ENCODE assay signal across 29 mouse cellular contexts in the genomic region with DNA sequence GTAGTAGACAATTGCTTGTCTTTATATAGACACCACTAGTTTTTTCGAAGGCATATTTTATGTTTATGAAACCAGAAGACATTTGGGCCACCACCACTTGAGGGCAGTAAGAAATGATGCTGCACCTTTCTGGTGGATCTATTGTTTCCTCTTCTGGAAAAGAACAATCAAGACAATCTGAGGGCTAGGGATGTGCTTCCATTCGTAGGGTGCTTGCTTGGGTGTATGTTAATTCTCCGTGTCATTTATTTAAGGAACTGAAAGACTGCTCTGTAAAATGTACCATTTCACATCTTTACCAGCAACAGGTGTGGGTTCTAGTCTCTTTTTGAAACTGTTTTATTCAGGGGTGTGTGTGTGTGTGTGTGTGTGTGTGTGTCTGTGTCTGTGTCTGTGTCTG. TPM values are rescaled to one million over a fixed set of nuclear protein-coding genes. Genes with fewer than 3 reads are reported as not detected.
DNase-seq lines count a peak whose midpoint lies in the region; ATAC-seq and TF ChIP-seq lines count a peak whose summit lies in the region.
"Had no signal": no experiment of that assay in that cellular context is flagged by ENCODE, and none has a peak within 500 bp of the region (broad histone marks: within the 10 kb centered on the region; RNA-seq: fewer than 3 reads in every experiment).

No protein-coding gene starts in this region.

- in situ Hi-C loops in CH12.LX (cut with MboI; ENCODE audit: low pct_ligation_motif_present, low pct_unique_long_range_greater_than_20kb, low sequenced_read_pairs): no loop called here

- TF ChIP-seq POLR2A in CH12.LX (IDR thresholded peaks at IDR 0.05; ENCODE audit: low read depth, low read length): no peak

- H3K9ac ChIP-seq in kidney, postnatal 0 days (ENCODE audit: low read depth, low read length): no peak overlapping the region
- no peak overlapping the region for H3K9ac ChIP-seq in CH12.LX (ENCODE audit: insufficient read depth, low read depth)
- H3K9ac ChIP-seq in hindbrain, postnatal 0 days (replicated peaks; ENCODE audit: low read length): no peak overlapping the region
- H3K9ac ChIP-seq: embryonic facial prominence, embryonic 15.5 days; forebrain, embryonic 12.5 days; forebrain, postnatal 0 days; intestine, embryonic 15.5 days; limb, embryonic 13.5 days; liver, embryonic 12.5 days; neural tube, embryonic 15.5 days had no signal

- ATAC-seq in kidney, postnatal 0 days (replicated peaks; ENCODE audit: low FRiP score, low read depth): no peak
- no peak for ATAC-seq in hindbrain, postnatal 0 days
- ATAC-seq: forebrain, postnatal 0 days; hindbrain, embryonic 16.5 days; intestine, embryonic 15.5 days; liver, embryonic 12.5 days; lung, postnatal 0 days had no signal

- no peaks in the 10 kb centered on the region for H3K9me3 ChIP-seq in kidney, postnatal 0 days (replicated peaks; ENCODE audit: low read length)
- H3K9me3 ChIP-seq in CH12.LX (replicated peaks; ENCODE audit: low read length): no peaks in the 10 kb centered on the region
- H3K9me3 ChIP-seq in hindbrain, postnatal 0 days (ENCODE audit: low read length): no peaks in the 10 kb centered on the region
- H3K9me3 ChIP-seq: embryonic facial prominence, embryonic 15.5 days; forebrain, embryonic 12.5 days; G1E; intestine, embryonic 15.5 days; limb, embryonic 13.5 days; liver, embryonic 12.5 days; neural tube, embryonic 15.5 days had no signal

- H3K4me3 ChIP-seq in kidney, postnatal 0 days (replicated peaks; ENCODE audit: low read depth, low read length): no peak overlapping the region
- H3K4me3 ChIP-seq in CH12.LX (replicated peaks in 1 of 3; ENCODE audit: low read depth in 2 of 3, low read length in 2 of 3, poor library complexity in 1 of 3): no peak overlapping the region
- no peak overlapping the region for H3K4me3 ChIP-seq in hindbrain, postnatal 0 days (ENCODE audit: low read length)
- H3K4me3 ChIP-seq: embryonic facial prominence, embryonic 15.5 days; forebrain, embryonic 12.5 days; intestine, embryonic 15.5 days; limb, embryonic 13.5 days; liver, embryonic 12.5 days; neural tube, embryonic 15.5 days had no signal

- H3K27ac ChIP-seq in kidney, postnatal 0 days: no peak overlapping the region
- H3K27ac ChIP-seq in CH12.LX (ENCODE audit: insufficient read depth, low read depth): no peak overlapping the region
- H3K27ac ChIP-seq in hindbrain, postnatal 0 days: no peak overlapping the region
- H3K27ac ChIP-seq: embryonic facial prominence, embryonic 15.5 days; forebrain, embryonic 12.5 days; intestine, embryonic 15.5 days; limb, embryonic 13.5 days; liver, embryonic 12.5 days; macrophage; neural tube, embryonic 15.5 days had no signal

- peak; percentile 44 for TF ChIP-seq RAD21 in CH12.LX (IDR thresholded peaks at IDR 0.05; ENCODE audit: low read depth, low read length)

- H3K36me3 ChIP-seq in kidney, postnatal 0 days (ENCODE audit: insufficient read depth, low read length): no peaks in the 10 kb centered on the region
- no peaks in the 10 kb centered on the region for H3K36me3 ChIP-seq in CH12.LX (replicated peaks in 1 of 2; ENCODE audit: control insufficient read depth in 1 of 2, insufficient read depth in 1 of 2, low read length in 1 of 2)
- H3K36me3 ChIP-seq in splenic B cell, adult 2 months (ENCODE audit: control insufficient read depth, insufficient read depth, low read length, poor library complexity, severe bottlenecking): no peaks in the 10 kb centered on the region
- H3K36me3 ChIP-seq in hindbrain, postnatal 0 days (ENCODE audit: insufficient read depth, low read length): no peaks in the 10 kb centered on the region
- H3K36me3 ChIP-seq: embryonic facial prominence, embryonic 15.5 days; forebrain, embryonic 12.5 days; G1E; intestine, embryonic 15.5 days; limb, embryonic 13.5 days; liver, embryonic 12.5 days; neural tube, embryonic 15.5 days had no signal

- no peak overlapping the region for H3K4me2 ChIP-seq in kidney, postnatal 0 days (ENCODE audit: low read length)
- H3K4me2 ChIP-seq in CH12.LX (ENCODE audit: insufficient read depth, low read depth, poor library complexity, severe bottlenecking): peak overlapping the region; percentile 13; the same call in 1 of the 2 replicates
- no peak overlapping the region for H3K4me2 ChIP-seq in hindbrain, postnatal 0 days (ENCODE audit: low read depth, low read length)
- H3K4me2 ChIP-seq: embryonic facial prominence, embryonic 15.5 days; forebrain, embryonic 12.5 days; intestine, embryonic 15.5 days; limb, embryonic 13.5 days; liver, embryonic 12.5 days; neural tube, embryonic 15.5 days had no signal

- no peak for DNase-seq in kidney, postnatal 0 days (ENCODE audit: low spot score)
- DNase-seq in kidney, adult 8-10 months: no peak
- peak; percentile 25 for DNase-seq in 3T3-L1 (ENCODE audit: low read depth, low spot score)
- DNase-seq in CH12.LX (ENCODE audit: extremely low read depth): no peak
- DNase-seq in splenic B cell, adult 2 months (ENCODE audit: low read depth, low spot score): peak; percentile 38
- DNase-seq in kidney, postnatal 36 days: no peak
- no peak for DNase-seq in hindbrain, postnatal 0 days (ENCODE audit: low spot score)
- DNase-seq: adrenal gland, postnatal 25 days; cerebellum, adult 2 months; cerebellum, postnatal 14 days; forebrain, postnatal 0 days; kidney, postnatal 25 days; layer of hippocampus, postnatal 36 days; lung, adult 18-20 months; midbrain, embryonic 14.5 days; right cerebral cortex, postnatal 25 days; thymus, adult 18-20 months; thymus, postnatal 25 days had no signal

- no peaks in the 10 kb centered on the region for H3K27me3 ChIP-seq in kidney, postnatal 0 days (ENCODE audit: insufficient read depth, low read length)
- no peaks in the 10 kb centered on the region for H3K27me3 ChIP-seq in CH12.LX (replicated peaks)
- no peaks in the 10 kb centered on the region for H3K27me3 ChIP-seq in splenic B cell, adult 2 months (ENCODE audit: control insufficient read depth, insufficient read depth, low read length, poor library complexity, severe bottlenecking)
- no peaks in the 10 kb centered on the region for H3K27me3 ChIP-seq in hindbrain, postnatal 0 days (ENCODE audit: insufficient read depth, low read length)
- H3K27me3 ChIP-seq: embryonic facial prominence, embryonic 15.5 days; forebrain, embryonic 12.5 days; intestine, embryonic 15.5 days; limb, embryonic 13.5 days; liver, embryonic 12.5 days; neural tube, embryonic 15.5 days had no signal

- peak; percentile 7; the same call in 1 of the 2 replicates for TF ChIP-seq CTCF in kidney, postnatal 0 days (IDR thresholded peaks at IDR 0.05; ENCODE audit: low read depth)
- TF ChIP-seq CTCF in CH12.LX (conservative IDR thresholded peaks at IDR 0.05 in 1 of 2, IDR thresholded peaks at IDR 0.05 in 1 of 2; ENCODE audit: low read depth in 2 of 2, low read length in 2 of 2): peak in 1 of 2 experiments; percentile 50; a peak in 2 of 4 replicates
- no peak for TF ChIP-seq CTCF in hindbrain, postnatal 0 days (IDR thresholded peaks at IDR 0.05; ENCODE audit: low read depth)

- H3K4me1 ChIP-seq in kidney, postnatal 0 days (replicated peaks; ENCODE audit: insufficient read depth, low read length): no peaks in the 10 kb centered on the region
- peaks cover 0 to 50% of the 10 kb centered on the region in 2 experiments; a peak in 3 of 4 replicates for H3K4me1 ChIP-seq in CH12.LX (ENCODE audit: control insufficient read depth in 1 of 2, insufficient read depth in 2 of 2)
- H3K4me1 ChIP-seq in hindbrain, postnatal 0 days (ENCODE audit: insufficient read depth, low read length): no peaks in the 10 kb centered on the region
- H3K4me1 ChIP-seq: embryonic facial prominence, embryonic 15.5 days; forebrain, embryonic 12.5 days; intestine, embryonic 15.5 days; limb, embryonic 13.5 days; liver, embryonic 12.5 days; neural tube, embryonic 15.5 days had no signal

- TF ChIP-seq EP300 in CH12.LX (IDR thresholded peaks at IDR 0.05; ENCODE audit: low read length): peak; percentile 92

- dilution Hi-C loops in CH12.LX (cut with MboI; ENCODE audit: extremely low pct_ligation_motif_present, extremely low pct_unique_long_range_greater_than_20kb, low sequenced_read_pairs): no loop called here

- 85% methylated on average over 3 of the region's 3 CpGs for WGBS in kidney, postnatal 0 days
- WGBS in hindbrain, postnatal 0 days: 85% methylated on average over 3 of the region's 3 CpGs

- no peaks in the 10 kb centered on the region for H3K79me2 ChIP-seq in CH12.LX (replicated peaks; ENCODE audit: control insufficient read depth, extremely low read depth, insufficient read depth, poor library complexity, severe bottlenecking)

TF ChIP-seq in CH12.LX, 34 proteins besides CTCF, POLR2A, EP300 and RAD21 (continues in another document):
- TF ChIP-seq BHLHE40 (IDR thresholded peaks at IDR 0.05; ENCODE audit: low read depth, low read length) (no peak), ELF1 (IDR thresholded peaks at IDR 0.05; ENCODE audit: low read depth, low read length) (no peak), USF2 (conservative IDR thresholded peaks at IDR 0.05; ENCODE audit: low read depth, low read length) (no peak), JUND (conservative IDR thresholded peaks at IDR 0.05; ENCODE audit: low read depth, low read length) (peak; percentile 59; the same call in 1 of the 2 replicates), IRF4 (IDR thresholded peaks at IDR 0.05; ENCODE audit: low read depth, low read length) (peak; percentile 69), ZKSCAN1 (IDR thresholded peaks at IDR 0.05; ENCODE audit: borderline replicate concordance, low read depth, low read length) (no peak), MAZ (IDR thresholded peaks at IDR 0.05; ENCODE audit: low read depth, low read length) (no peak), NRF1 (IDR thresholded peaks at IDR 0.05; ENCODE audit: low read depth, low read length) (no peak), CHD1 (IDR thresholded peaks at IDR 0.05; ENCODE audit: low read depth, low read length) (no peak), PAX5 (IDR thresholded peaks at IDR 0.05; ENCODE audit: low read length) (no peak), HCFC1 (IDR thresholded peaks at IDR 0.05; ENCODE audit: low read depth, low read length) (no peak), TBP (conservative IDR thresholded peaks at IDR 0.05; ENCODE audit: low read depth, low read length) (no peak)

RNA-seq across cellular contexts. Expression of gene Eps15, which starts 11.2 kb away (rescaled TPM):
- 26.6 and 30.5 TPM in 2 replicates for polyA plus RNA-seq in kidney, postnatal 0 days (2015; fragmentation: Nextera tagmentation; extraction: Ambion mirVana)
- total RNA-seq in CH12.LX (2012; rRNA removed) (23.4 and 24.8 TPM in 2 replicates), CH12.LX (2014; rRNA removed) (39.6 and 41.5 TPM in 2 replicates)
- polyA plus RNA-seq in CH12.LX (2012; ENCODE audit: insufficient read length, low read depth): 54.5 and 60.4 TPM in 2 replicates
- total RNA-seq in hindbrain, postnatal 0 days (2014; rRNA removed): 68.8 and 73.0 TPM in 2 replicates
- 57.4 and 58.1 TPM in 2 replicates for polyA plus RNA-seq in hindbrain, postnatal 0 days (2015; fragmentation: Nextera tagmentation; extraction: Ambion mirVana)

RNA-seq across cellular contexts. Expression of gene Calr4, which starts 34.6 kb away (rescaled TPM):
- polyA plus RNA-seq in kidney, postnatal 0 days (2015; fragmentation: Nextera tagmentation; extraction: Ambion mirVana): 0.12 and 0.36 TPM in 2 replicates
- total RNA-seq in CH12.LX (2012; rRNA removed): not detected in 2 replicates
- not detected in 2 replicates for total RNA-seq in CH12.LX (2014; rRNA removed)
- polyA plus RNA-seq in CH12.LX (2012; ENCODE audit: insufficient read length, low read depth): not detected in 2 replicates
- total RNA-seq in hindbrain, postnatal 0 days (2014; rRNA removed): 0.54 and 1.0 TPM in 2 replicates
- polyA plus RNA-seq in hindbrain, postnatal 0 days (2015; fragmentation: Nextera tagmentation; extraction: Ambion mirVana): 1.6 TPM in 2 replicates
- total RNA-seq: G1E; gastrocnemius, adult 8-10 months had no signal
- polyA plus RNA-seq: forebrain, embryonic 12.5 days; limb, embryonic 13.5 days; liver, embryonic 12.5 days; macrophage had no signal

Comparison
In these comparisons a context has a peak if more than half of its experiments do, and no peak if none do; other contexts are left out.
1. DNase-seq: peak in 3T3-L1 (single experiment) and splenic B cell, adult 2 months (single experiment); none in kidney, postnatal 0 days (single experiment), kidney, adult 8-10 months (0 of 2), CH12.LX (single experiment), kidney, postnatal 36 days (0 of 2) and hindbrain, postnatal 0 days (single experiment).